Mouse (Mus musculus) effector memory CD4-positive, alpha-beta T cell, adult 7 months (primary cell): Measurements from ENCODE around the gene Myoz2. TPM values are rescaled to one million over a fixed set of nuclear protein-coding genes. Genes with fewer than 3 reads are reported as not detected.

ENCODE experiments used
- polyA plus RNA-seq: library from polyadenylated mRNA; unstranded; fragments of 100-300 nt; shearing (Covaris generic); gene quantifications from one replicate; pipeline ENCODE4 v1.2.1, GENCODE M21; 2017

Gene Myoz2
- polyA plus RNA-seq = not detected

DNA sequence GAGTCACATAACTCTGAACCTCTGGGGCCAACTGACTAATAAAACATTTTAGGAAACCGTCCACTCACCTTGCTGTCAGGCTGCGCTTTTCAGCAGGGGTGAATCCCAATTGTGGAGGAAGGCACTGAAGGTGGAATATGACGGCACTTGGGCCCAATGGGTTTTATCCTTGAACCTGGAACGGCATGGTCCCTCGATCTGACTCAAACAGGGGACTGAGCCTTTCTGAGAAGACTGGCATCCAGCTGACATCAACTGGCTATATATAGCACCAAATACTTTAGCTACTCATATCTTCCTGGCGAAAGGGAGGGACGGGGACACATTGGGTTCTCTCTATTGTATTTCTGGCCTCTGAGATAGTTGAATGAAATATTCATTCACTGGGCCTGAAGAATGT, at the start of gene Myoz2:
Myoz2 (minus strand) TSS at position 264 of the 400 bp plus-strand sequence.

DNA sequence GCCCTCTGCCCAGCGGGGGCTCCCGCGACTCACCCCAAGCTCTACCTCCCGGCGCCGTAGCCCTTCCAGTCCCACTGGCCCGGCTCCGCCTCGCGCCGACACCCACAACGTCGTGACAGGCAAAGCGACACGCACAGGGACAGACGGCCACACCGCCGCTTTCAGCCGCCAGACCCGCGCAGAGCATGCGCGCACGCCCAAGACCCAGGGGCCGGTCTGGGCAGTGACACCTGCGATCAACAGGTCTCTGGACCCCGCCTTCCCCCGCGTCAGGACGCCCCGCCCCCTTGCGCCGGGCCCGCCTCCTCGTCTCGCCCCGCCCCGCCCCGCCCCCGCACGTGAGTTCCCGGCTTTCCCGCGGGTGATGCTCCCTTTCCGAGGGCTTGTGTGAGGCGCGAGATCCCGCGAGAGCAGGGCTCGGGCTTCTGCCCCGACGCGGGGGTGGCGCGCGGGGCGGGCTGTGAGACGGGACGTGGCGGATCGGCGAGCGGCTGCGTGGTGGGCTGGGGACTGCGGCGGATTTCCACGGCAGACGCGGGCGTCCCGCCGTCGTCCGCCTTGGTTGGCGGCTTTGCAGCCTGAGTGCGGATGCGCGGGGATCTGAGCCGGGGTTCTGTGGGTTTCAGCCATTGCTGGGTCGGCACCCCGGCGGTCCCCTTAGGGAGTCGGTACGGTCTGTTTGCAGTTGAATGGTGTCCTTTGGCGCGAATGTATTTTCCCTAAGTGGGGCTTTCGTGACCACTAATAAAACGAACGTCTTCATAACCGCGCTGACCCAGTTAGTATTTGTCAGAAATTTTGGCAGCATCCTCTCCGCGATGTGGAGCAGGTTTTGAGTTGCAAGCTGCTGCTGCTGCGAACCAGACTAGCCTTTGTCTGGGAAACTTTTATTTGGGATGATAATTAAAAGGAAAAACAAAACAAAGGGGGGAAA, 50.3 kb downstream of the Myoz2 start, which contains the start of gene Usp53:
Usp53 (minus strand) TSS at position 262 of the 934 bp plus-strand sequence.

Other genes starting within 250 kb of the Myoz2 start
- not detected for gene Fabp2, start 139.9 kb downstream of the Myoz2 start, polyA plus RNA-seq
- gene Gm10959, start 115.7 kb downstream of the Myoz2 start, polyA plus RNA-seq = not detected
- 94.2 TPM for gene 1810037I17Rik, start 110.8 kb downstream of the Myoz2 start, polyA plus RNA-seq
- 34.1 TPM for gene Usp53, start 50.5 kb downstream of the Myoz2 start, polyA plus RNA-seq
- 0.04 TPM for gene Synpo2, start 201.1 kb upstream of the Myoz2 start, polyA plus RNA-seq
- 40.9 TPM for gene Sec24d, start 232.4 kb upstream of the Myoz2 start, polyA plus RNA-seq